Mouse (Mus musculus): ENCODE data around the gene Gm11236.
"Not testable (repeated sequence)": the region's sequence is repeated elsewhere in the genome, so short reads cannot be mapped to it uniquely, and the experiment has no call there.

Gm11236 gene

DNA sequence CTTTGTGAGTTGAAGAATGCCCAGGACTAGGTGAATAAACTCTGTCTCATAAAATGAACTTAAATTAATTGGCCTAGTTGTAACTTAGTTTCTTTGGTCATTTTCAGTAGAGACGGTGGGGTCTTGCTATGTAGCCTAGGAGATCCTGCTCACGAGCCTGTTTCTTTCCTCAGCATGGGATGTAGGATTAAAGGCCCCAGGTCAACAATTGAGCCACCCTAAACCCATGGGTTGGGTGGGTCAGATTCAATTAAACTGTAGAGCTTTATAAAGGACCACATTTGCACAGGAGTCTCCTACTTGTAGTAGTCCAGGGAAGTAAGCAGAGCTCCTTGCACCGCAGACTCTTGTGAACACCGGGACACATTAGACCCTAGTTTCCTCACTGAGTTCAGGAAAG, at the start of gene Gm11236:
Gene Gm11236 (plus strand): TSS at position 301 of the 400 bp plus-strand sequence.
- not testable (repeated sequence) for H3K4me1 ChIP-seq (replicated peaks; ENCODE audit: low read depth, low read length); H3K27me3 ChIP-seq (ENCODE audit: insufficient read depth, low read length); H3K4me3 ChIP-seq (replicated peaks; ENCODE audit: low read length); H3K9me3 ChIP-seq (ENCODE audit: low read length); H3K36me3 ChIP-seq (ENCODE audit: insufficient read depth, low read length)

DNA sequence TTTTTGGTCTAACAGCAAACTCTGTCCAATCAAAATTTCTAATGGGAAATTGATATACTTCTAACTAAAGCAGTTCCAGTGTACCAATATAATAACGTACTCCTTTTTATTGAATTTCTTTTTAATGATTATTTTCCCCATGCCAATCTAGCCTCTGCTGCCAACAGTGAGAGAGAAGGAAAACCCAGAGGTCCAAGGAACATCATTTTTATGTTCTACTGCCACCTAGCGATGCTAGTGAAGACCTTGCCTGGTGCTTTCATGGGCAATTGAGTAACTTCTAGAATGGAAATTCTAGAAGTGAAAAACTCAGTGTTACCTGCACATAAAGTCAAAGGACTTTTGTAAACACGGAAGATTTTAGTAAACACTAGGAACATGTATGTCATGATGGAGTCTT, 38.7 kb upstream of the Gm11236 start:
- H3K9me3 ChIP-seq (ENCODE audit: low read length), result no peaks in the 10 kb centered on the region
- H3K36me3 ChIP-seq (ENCODE audit: insufficient read depth, low read length), result no peaks in the 10 kb centered on the region
- no peaks in the 10 kb centered on the region for H3K27me3 ChIP-seq (ENCODE audit: insufficient read depth, low read length)
- peak; percentile 60 for TF ChIP-seq CTCF (conservative IDR thresholded peaks at IDR 0.05; ENCODE audit: low read length)
- no peak for TF ChIP-seq POU5F1 (IDR thresholded peaks at IDR 0.05; ENCODE audit: borderline replicate concordance, low read length)
- H3K4me1 ChIP-seq (replicated peaks; ENCODE audit: low read depth, low read length), result no peaks in the 10 kb centered on the region
- H3K4me3 ChIP-seq (replicated peaks; ENCODE audit: low read length), result no peak overlapping the region

DNA sequence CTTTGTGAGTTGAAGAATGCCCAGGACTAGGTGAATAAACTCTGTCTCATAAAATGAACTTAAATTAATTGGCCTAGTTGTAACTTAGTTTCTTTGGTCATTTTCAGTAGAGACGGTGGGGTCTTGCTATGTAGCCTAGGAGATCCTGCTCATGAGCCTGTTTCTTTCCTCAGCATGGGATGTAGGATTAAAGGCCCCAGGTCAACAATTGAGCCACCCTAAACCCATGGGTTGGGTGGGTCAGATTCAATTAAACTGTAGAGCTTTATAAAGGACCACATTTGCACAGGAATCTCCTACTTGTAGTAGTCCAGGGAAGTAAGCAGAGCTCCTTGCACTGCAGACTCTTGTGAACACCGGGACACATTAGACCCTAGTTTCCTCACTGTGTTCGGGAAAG, 30.3 kb upstream of the Gm11236 start, which contains the start of gene Gm11238:
Gene Gm11238 (plus strand): TSS at position 301 of the 400 bp plus-strand sequence.
- H3K4me3 ChIP-seq (replicated peaks; ENCODE audit: low read length); H3K27me3 ChIP-seq (ENCODE audit: insufficient read depth, low read length); H3K9me3 ChIP-seq (ENCODE audit: low read length); H3K4me1 ChIP-seq (replicated peaks; ENCODE audit: low read depth, low read length); H3K36me3 ChIP-seq (ENCODE audit: insufficient read depth, low read length): not testable (repeated sequence)

DNA sequence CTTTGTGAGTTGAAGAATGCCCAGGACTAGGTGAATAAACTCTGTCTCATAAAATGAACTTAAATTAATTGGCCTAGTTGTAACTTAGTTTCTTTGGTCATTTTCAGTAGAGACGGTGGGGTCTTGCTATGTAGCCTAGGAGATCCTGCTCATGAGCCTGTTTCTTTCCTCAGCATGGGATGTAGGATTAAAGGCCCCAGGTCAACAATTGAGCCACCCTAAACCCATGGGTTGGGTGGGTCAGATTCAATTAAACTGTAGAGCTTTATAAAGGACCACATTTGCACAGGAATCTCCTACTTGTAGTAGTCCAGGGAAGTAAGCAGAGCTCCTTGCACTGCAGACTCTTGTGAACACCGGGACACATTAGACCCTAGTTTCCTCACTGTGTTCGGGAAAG, 15.2 kb upstream of the Gm11236 start, which contains the start of gene Gm11237:
Gene Gm11237 (plus strand): TSS at position 301 of the 400 bp plus-strand sequence.
- H3K27me3 ChIP-seq (ENCODE audit: insufficient read depth, low read length); H3K4me3 ChIP-seq (replicated peaks; ENCODE audit: low read length); H3K4me1 ChIP-seq (replicated peaks; ENCODE audit: low read depth, low read length); H3K36me3 ChIP-seq (ENCODE audit: insufficient read depth, low read length); H3K9me3 ChIP-seq (ENCODE audit: low read length): not testable (repeated sequence)

DNA sequence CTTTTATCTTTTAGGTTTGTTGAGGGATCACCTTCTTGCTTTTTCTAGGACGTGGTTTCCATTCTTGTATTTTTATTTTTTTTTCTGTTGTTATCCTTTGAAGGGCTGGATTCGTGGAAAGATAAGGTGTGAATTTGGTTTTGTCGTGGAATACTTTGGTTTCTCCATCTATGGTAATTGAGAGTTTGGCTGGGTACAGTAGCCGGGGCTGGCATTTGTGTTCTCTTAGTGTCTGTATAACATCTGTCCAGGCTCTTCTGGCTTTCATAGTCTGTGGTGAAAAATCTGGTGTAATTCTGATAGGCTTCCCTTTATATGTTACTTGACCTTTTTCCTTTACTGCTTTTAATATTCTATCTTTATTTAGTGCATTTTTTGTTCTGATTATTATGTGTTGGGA, 23.9 kb downstream of the Gm11236 start:
- H3K4me1 ChIP-seq (replicated peaks; ENCODE audit: low read depth, low read length); H3K9me3 ChIP-seq (ENCODE audit: low read length); H3K27me3 ChIP-seq (ENCODE audit: insufficient read depth, low read length): not testable (repeated sequence)

DNA sequence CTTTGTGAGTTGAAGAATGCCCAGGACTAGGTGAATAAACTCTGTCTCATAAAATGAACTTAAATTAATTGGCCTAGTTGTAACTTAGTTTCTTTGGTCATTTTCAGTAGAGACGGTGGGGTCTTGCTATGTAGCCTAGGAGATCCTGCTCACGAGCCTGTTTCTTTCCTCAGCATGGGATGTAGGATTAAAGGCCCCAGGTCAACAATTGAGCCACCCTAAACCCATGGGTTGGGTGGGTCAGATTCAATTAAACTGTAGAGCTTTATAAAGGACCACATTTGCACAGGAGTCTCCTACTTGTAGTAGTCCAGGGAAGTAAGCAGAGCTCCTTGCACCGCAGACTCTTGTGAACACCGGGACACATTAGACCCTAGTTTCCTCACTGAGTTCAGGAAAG, 30.1 kb downstream of the Gm11236 start, which contains the start of gene Gm11239:
Gene Gm11239 (plus strand): TSS at position 301 of the 400 bp plus-strand sequence.
- H3K4me1 ChIP-seq (replicated peaks; ENCODE audit: low read depth, low read length); H3K4me3 ChIP-seq (replicated peaks; ENCODE audit: low read length); H3K36me3 ChIP-seq (ENCODE audit: insufficient read depth, low read length); H3K27me3 ChIP-seq (ENCODE audit: insufficient read depth, low read length); H3K9me3 ChIP-seq (ENCODE audit: low read length): not testable (repeated sequence)

More for the DNA sequence above, 23.9 kb downstream of the Gm11236 start:
- H3K36me3 ChIP-seq (ENCODE audit: insufficient read depth, low read length); H3K4me3 ChIP-seq (replicated peaks; ENCODE audit: low read length): not testable (repeated sequence)

DNA sequence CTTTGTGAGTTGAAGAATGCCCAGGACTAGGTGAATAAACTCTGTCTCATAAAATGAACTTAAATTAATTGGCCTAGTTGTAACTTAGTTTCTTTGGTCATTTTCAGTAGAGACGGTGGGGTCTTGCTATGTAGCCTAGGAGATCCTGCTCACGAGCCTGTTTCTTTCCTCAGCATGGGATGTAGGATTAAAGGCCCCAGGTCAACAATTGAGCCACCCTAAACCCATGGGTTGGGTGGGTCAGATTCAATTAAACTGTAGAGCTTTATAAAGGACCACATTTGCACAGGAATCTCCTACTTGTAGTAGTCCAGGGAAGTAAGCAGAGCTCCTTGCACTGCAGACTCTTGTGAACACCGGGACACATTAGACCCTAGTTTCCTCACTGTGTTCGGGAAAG, 45.3 kb downstream of the Gm11236 start, which contains the start of gene Gm428:
Gene Gm428 (plus strand): TSS at position 301 of the 400 bp plus-strand sequence.
- not testable (repeated sequence) for H3K4me1 ChIP-seq (replicated peaks; ENCODE audit: low read depth, low read length)

More for the DNA sequence above, 45.3 kb downstream of the Gm11236 start, which contains the start of gene Gm428:
- H3K27me3 ChIP-seq (ENCODE audit: insufficient read depth, low read length); H3K9me3 ChIP-seq (ENCODE audit: low read length); H3K36me3 ChIP-seq (ENCODE audit: insufficient read depth, low read length); H3K4me3 ChIP-seq (replicated peaks; ENCODE audit: low read length): not testable (repeated sequence)
